Mouse (Mus musculus): ENCODE data around the gene Olfr370. TPM values are rescaled to one million over a fixed set of nuclear protein-coding genes. Genes with fewer than 3 reads are reported as not detected.
"Not testable (repeated sequence)": the region's sequence is repeated elsewhere in the genome, so short reads cannot be mapped to it uniquely, and the experiment has no call there.

The Olfr370 gene
- total RNA-seq (2014; rRNA removed) (not detected in 2 replicates), polyA plus RNA-seq (2015; fragmentation: Nextera tagmentation; extraction: Ambion mirVana) (0.04 TPM in 1 of 2 replicates, not detected in the other)

DNA sequence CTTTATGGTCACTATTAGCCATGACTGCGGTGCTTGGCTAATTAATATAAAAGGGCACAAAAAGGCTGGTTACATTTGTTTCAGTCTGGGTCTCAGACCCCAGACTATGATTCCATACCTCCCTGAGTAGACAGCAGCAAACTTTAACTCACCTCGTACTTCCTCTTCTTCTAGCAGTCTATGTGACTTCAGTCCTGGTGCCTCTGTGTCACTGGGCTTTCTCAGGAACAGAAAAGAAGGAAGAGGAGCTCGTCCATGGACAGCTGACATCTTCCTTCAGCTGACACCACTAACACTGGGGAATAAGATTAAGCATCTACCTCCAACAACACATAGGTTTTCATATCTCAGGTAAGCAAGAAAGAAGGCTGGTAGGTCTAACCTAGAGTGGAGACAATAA is at the start of gene Olfr370:
Gene Olfr370, plus strand, starts transcription at position 45 of the 400 bp plus-strand sequence.
- 82% methylated on average over 3 of the region's 3 CpGs for WGBS
- Histone ChIP-seq H3K9ac (no peak within 1 kb of the TSS), H3K36me3 (ENCODE audit: insufficient read depth) (no peaks in the 10 kb centered on the region), H3K4me2 (ENCODE audit: low read depth) (no peak within 1 kb of the TSS), H3K4me1 (ENCODE audit: insufficient read depth) (no peaks in the 10 kb centered on the region), H3K9me3 (ENCODE audit: low read length) (no peaks in the 10 kb centered on the region), H3K4me3 (ENCODE audit: low read depth, low read length) (no peak within 1 kb of the TSS), H3K27me3 (ENCODE audit: insufficient read depth, low read length) (no peaks in the 10 kb centered on the region), H3K27ac (ENCODE audit: low read depth, low read length) (no peak within 1 kb of the TSS)
- ATAC-seq (no peak), DNase-seq (no peak)
- no peak for TF ChIP-seq CTCF (IDR thresholded peaks at IDR 0.05; ENCODE audit: low read depth)

DNA sequence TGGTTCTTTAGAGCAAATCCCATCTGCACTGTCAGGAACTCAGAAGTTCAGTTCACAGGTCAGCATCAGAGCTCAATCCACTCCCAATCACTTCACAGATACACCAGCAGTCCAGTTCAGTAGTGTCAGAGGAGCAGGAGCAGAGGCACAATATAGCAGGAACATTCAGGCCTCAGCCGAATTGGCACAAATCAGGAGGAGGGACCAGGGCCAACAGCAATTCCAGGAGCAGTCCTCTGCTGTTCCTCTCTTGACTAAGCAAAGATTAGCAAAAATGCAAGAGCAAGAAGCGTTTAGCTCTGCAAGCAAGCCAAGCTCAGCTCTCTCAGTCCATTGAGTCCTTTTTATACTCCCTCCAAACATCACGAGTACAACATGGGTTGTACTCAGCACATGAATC is 23.9 kb upstream of the Olfr370 start:
- 0 out of 2 replicates have a peak, but pooled peaks cover 3% of the 10 kb centered on the region for H3K9me3 ChIP-seq (ENCODE audit: low read length)
- no peaks in the 10 kb centered on the region for H3K36me3 ChIP-seq (ENCODE audit: insufficient read depth)
- TF ChIP-seq CTCF (IDR thresholded peaks at IDR 0.05; ENCODE audit: low read depth) = no peak
- no peak overlapping the region for H3K4me2 ChIP-seq (ENCODE audit: low read depth)
- H3K27ac ChIP-seq (ENCODE audit: low read depth, low read length) = no peak overlapping the region
- H3K27me3 ChIP-seq (ENCODE audit: insufficient read depth, low read length) = no peaks in the 10 kb centered on the region
- H3K4me1 ChIP-seq (ENCODE audit: insufficient read depth) = no peaks in the 10 kb centered on the region
- DNase-seq = no peak
- ATAC-seq = no peak
- no peak overlapping the region for H3K4me3 ChIP-seq (ENCODE audit: low read depth, low read length)
- no peak overlapping the region for H3K9ac ChIP-seq
- 82% methylated on average over 3 of the region's 3 CpGs for WGBS

- ATAC-seq = no peak
These were observed 15.1 kb upstream of the Olfr370 start for GRCm38 (mm10) chr8:83520432-83520831.

GRCm38 (mm10) chr8:83520907-83521306 is 14.7 kb upstream of the Olfr370 start:
- 80% methylated on average over 3 of the region's 3 CpGs for WGBS
- not testable (repeated sequence) for H3K9me3 ChIP-seq (ENCODE audit: low read length); H3K27me3 ChIP-seq (ENCODE audit: insufficient read depth, low read length); H3K4me3 ChIP-seq (ENCODE audit: low read depth, low read length); H3K9ac ChIP-seq; H3K27ac ChIP-seq (ENCODE audit: low read depth, low read length); H3K36me3 ChIP-seq (ENCODE audit: insufficient read depth); ATAC-seq; H3K4me2 ChIP-seq (ENCODE audit: low read depth); H3K4me1 ChIP-seq (ENCODE audit: insufficient read depth); DNase-seq

More at GRCm38 (mm10) chr8:83520432-83520831, 15.1 kb upstream of the Olfr370 start:
- no peak overlapping the region for H3K9ac ChIP-seq
- WGBS = 79% methylated on average over 3 of the region's 3 CpGs
- no peaks in the 10 kb centered on the region for H3K36me3 ChIP-seq (ENCODE audit: insufficient read depth)
- H3K4me3 ChIP-seq (ENCODE audit: low read depth, low read length) = no peak overlapping the region
- TF ChIP-seq CTCF (IDR thresholded peaks at IDR 0.05; ENCODE audit: low read depth) = no peak
- H3K4me1 ChIP-seq (ENCODE audit: insufficient read depth) = no peaks in the 10 kb centered on the region
- H3K27me3 ChIP-seq (ENCODE audit: insufficient read depth, low read length) = no peaks in the 10 kb centered on the region
- no peak for DNase-seq
- no peak overlapping the region for H3K27ac ChIP-seq (ENCODE audit: low read depth, low read length)
- H3K4me2 ChIP-seq (ENCODE audit: low read depth) = no peak overlapping the region
- no peaks in the 10 kb centered on the region for H3K9me3 ChIP-seq (ENCODE audit: low read length)

- 30% methylated on average over 1 of the region's 1 CpGs for WGBS
- DNase-seq (no peak), ATAC-seq (no peak)
These were observed 14.3 kb upstream of the Olfr370 start for GRCm38 (mm10) chr8:83521310-83521709.

DNA sequence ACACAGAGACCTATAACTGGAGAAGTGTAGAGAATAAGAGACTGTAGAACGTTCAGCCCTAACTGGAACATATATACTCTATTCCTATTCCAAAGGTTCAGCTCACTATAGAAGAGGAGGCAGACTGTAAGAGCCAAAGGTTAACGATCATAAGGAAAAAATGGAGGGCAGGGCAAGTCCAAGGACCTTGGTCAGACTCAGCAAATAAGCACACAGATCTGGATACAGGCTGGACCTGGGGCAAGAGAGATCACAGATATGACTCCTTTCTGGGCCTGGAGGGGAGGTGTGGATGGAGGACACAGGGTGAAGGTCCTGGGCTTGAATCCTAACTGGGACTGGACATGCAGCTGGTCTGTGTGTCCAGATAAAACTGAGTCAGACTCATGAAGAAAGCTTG is 778 bp upstream of the Olfr370 start:
- Histone ChIP-seq H3K27ac (ENCODE audit: low read depth, low read length) (no peak overlapping the region), H3K4me3 (ENCODE audit: low read depth, low read length) (no peak overlapping the region), H3K4me2 (ENCODE audit: low read depth) (no peak overlapping the region), H3K27me3 (ENCODE audit: insufficient read depth, low read length) (no peaks in the 10 kb centered on the region), H3K9me3 (ENCODE audit: low read length) (no peaks in the 10 kb centered on the region), H3K36me3 (ENCODE audit: insufficient read depth) (no peaks in the 10 kb centered on the region), H3K9ac (no peak overlapping the region), H3K4me1 (ENCODE audit: insufficient read depth) (no peaks in the 10 kb centered on the region)
- TF ChIP-seq CTCF (IDR thresholded peaks at IDR 0.05; ENCODE audit: low read depth) = no peak
- ATAC-seq (no peak), DNase-seq (no peak)
- WGBS = 84% methylated on average over 2 of the region's 2 CpGs

More at GRCm38 (mm10) chr8:83521310-83521709, 14.3 kb upstream of the Olfr370 start:
- Histone ChIP-seq H3K4me1 (ENCODE audit: insufficient read depth) (no peaks in the 10 kb centered on the region), H3K9ac (no peak overlapping the region), H3K27ac (ENCODE audit: low read depth, low read length) (no peak overlapping the region), H3K4me3 (ENCODE audit: low read depth, low read length) (no peak overlapping the region), H3K4me2 (ENCODE audit: low read depth) (no peak overlapping the region), H3K27me3 (ENCODE audit: insufficient read depth, low read length) (no peaks in the 10 kb centered on the region), H3K36me3 (ENCODE audit: insufficient read depth) (no peaks in the 10 kb centered on the region), H3K9me3 (ENCODE audit: low read length) (no peaks in the 10 kb centered on the region)
- no peak for TF ChIP-seq CTCF (IDR thresholded peaks at IDR 0.05; ENCODE audit: low read depth)

DNA sequence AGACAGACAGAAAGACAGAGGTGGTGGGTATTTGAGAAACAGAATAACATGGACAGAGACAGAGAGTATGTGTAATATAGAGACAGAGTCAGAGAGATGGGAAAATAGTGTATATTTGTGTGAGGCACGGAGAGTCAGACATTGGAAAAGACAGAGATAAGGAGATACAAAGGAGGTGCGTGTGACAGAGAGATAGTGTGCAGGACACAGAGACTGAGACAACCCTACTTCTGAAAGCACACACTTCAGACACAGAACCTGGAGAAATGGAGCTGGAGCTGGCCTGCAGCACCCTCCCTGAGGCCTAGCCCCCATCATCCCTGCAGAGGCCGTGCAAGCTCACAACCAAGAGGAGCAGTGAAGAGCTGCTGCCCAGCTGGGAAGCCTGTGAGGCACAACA is 27.1 kb downstream of the Olfr370 start:
- TF ChIP-seq CTCF (IDR thresholded peaks at IDR 0.05; ENCODE audit: low read depth) = no peak
- Histone ChIP-seq H3K4me1 (ENCODE audit: insufficient read depth) (peaks cover 4% of the 10 kb centered on the region; the same call in 1 of the 2 replicates), H3K9ac (no peak overlapping the region), H3K4me3 (ENCODE audit: low read depth, low read length) (no peak overlapping the region), H3K36me3 (ENCODE audit: insufficient read depth) (no peaks in the 10 kb centered on the region), H3K27ac (ENCODE audit: low read depth, low read length) (no peak overlapping the region), H3K27me3 (ENCODE audit: insufficient read depth, low read length) (no peaks in the 10 kb centered on the region), H3K4me2 (ENCODE audit: low read depth) (no peak overlapping the region), H3K9me3 (ENCODE audit: low read length) (no peaks in the 10 kb centered on the region)
- 89% methylated on average over 3 of the region's 3 CpGs for whole genome bisulfite sequencing
- ATAC-seq = no peak
- no peak for DNase-seq

Data from forebrain, postnatal 0 days (tissue).